Mouse (Mus musculus) limb, embryonic 11.5 days (tissue): ENCODE data around the gene Cpeb1. TPM values are rescaled to one million over a fixed set of nuclear protein-coding genes. Genes with fewer than 3 reads are reported as not detected.

Experiments
- ATAC-seq: fragments of 200-750 bp; cut with Nextera tagmentation; 2 replicates; pipeline ENCODE4 v1.8.0; 2017; ENCODE audit warnings: low read depth; ENCODE audit not compliant: insufficient number of reproducible peaks, low FRiP score, low TSS enrichment
- DNase-seq: peaks from one replicate; pipeline ENCODE4 v3.0.0-alpha.2; 2015; ENCODE audit warnings: low spot score
- H3K27ac ChIP-seq: fragments of 300-500 bp; sonication (generic); replicated peaks from 2 replicates; pipeline ENCODE4 v1.5.1; 2014; ENCODE audit warnings: low read depth, mild to moderate bottlenecking, low read length
- H3K27me3 ChIP-seq: fragments of 300-500 bp; sonication (generic); 2 replicates; pipeline ENCODE4 v1.6.1; 2014; ENCODE audit warnings: mild to moderate bottlenecking, low read length, mixed read lengths; ENCODE audit not compliant: control insufficient read depth, insufficient read depth
- H3K36me3 ChIP-seq: fragments of 300-500 bp; sonication (generic); 2 replicates; pipeline ENCODE4 v1.6.1; 2014; ENCODE audit warnings: mild to moderate bottlenecking, low read length, moderate library complexity, mixed read lengths; ENCODE audit not compliant: control insufficient read depth, insufficient read depth
- H3K4me1 ChIP-seq: fragments of 300-500 bp; sonication (generic); 2 replicates; pipeline ENCODE4 v1.6.1; 2014; ENCODE audit warnings: low read length, mixed read lengths; ENCODE audit not compliant: control insufficient read depth, insufficient read depth
- H3K4me2 ChIP-seq: fragments of 300-500 bp; sonication (generic); 2 replicates; pipeline ENCODE4 v1.6.1; 2014; ENCODE audit warnings: low read depth, mild to moderate bottlenecking, moderate library complexity; ENCODE audit not compliant: severe bottlenecking
- H3K4me3 ChIP-seq: fragments of 300-500 bp; sonication (generic); 2 replicates; pipeline ENCODE4 v1.5.1; 2014; ENCODE audit warnings: low read depth, low read length
- H3K9ac ChIP-seq: fragments of 300-500 bp; sonication (generic); 2 replicates; pipeline ENCODE4 v1.6.1; 2014; ENCODE audit warnings: mild to moderate bottlenecking, low read length
- H3K9me3 ChIP-seq: fragments of 300-500 bp; sonication (generic); 2 replicates; pipeline ENCODE4 v1.6.1; 2016; ENCODE audit warnings: low read length; ENCODE audit not compliant: control insufficient read depth
- WGBS: fragments of 180-500 bp; shearing (Covaris S2); extraction: QIAGEN DNeasy Blood & Tissue Kit; methylation state at CpG from one replicate; pipeline ENCODE4 v1.1.7; 2014; 5-methylcytosine and 5-hydroxymethylcytosine counted together
- polyA plus RNA-seq: library from polyadenylated mRNA; unstranded; fragments of >200 nt; fragmentation: Nextera tagmentation; extraction: Ambion mirVana; gene quantifications from 2 replicates; pipeline ENCODE4 v1.2.1, GENCODE M21; 2014

Gene Cpeb1
- polyA plus RNA-seq, 1 experiment from 2014 or later: 0.12 TPM

- peaks cover 11% of the 10 kb centered on the region for H3K4me1 ChIP-seq
- WGBS: 40% methylated on average over 8 of the region's 8 CpGs
- no peak overlapping the region for H3K27ac ChIP-seq
- peaks cover 34% of the 10 kb centered on the region for H3K36me3 ChIP-seq
- H3K9ac ChIP-seq: peak overlapping the region; percentile 99
- no peaks in the 10 kb centered on the region for H3K27me3 ChIP-seq
- H3K4me2 ChIP-seq: peak overlapping the region; percentile 93
- DNase-seq (no peak), ATAC-seq (no peak)
- no peaks in the 10 kb centered on the region for H3K9me3 ChIP-seq
- H3K4me3 ChIP-seq: peak overlapping the region; percentile 97
These were observed 111.9 kb downstream of the Cpeb1 start for GRCm38 (mm10) chr7:81343316-81343715.

DNA sequence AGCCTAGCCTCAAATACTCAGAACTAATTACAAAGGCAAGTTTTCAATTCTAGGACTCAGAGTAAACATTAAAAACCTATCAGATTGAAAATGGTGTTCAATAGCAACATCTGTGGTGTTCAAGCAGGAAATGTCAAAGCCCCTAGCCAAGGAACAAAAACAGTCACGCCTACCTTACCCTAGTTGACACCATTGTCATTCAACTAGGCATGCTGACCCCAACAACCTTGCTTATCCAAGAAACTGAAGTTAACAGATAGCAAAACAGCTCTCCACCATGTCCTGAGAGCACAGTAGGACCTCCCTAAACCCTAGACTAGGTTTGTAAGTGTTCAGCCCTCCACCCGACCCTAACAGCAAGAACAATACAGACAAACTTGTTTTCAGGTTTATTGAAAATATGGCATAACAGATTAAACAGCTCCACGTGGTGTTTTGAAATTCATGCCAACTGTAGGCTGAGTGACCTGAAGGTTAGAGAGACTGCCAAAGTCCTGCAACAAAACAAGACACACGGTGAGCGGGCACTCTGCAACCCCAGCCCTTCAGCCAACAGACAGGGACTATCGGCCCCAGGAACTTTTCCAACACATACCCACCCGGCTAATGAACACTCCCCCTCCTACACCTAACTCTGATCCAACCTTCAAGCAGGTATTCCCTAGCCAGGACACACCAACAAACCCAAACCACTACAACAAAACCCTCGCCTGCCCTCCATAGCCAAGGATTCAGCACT lies 112.7 kb downstream of the Cpeb1 start:
- peaks cover 11% of the 10 kb centered on the region for H3K4me1 ChIP-seq
- no peak for ATAC-seq
- peaks cover 36% of the 10 kb centered on the region for H3K36me3 ChIP-seq
- H3K9ac ChIP-seq: peak overlapping the region; percentile 40
- 75% methylated on average over 8 of the region's 8 CpGs for WGBS
- peak overlapping the region; percentile 93 for H3K4me2 ChIP-seq
- peak overlapping the region; percentile 97 for H3K4me3 ChIP-seq
- no peaks in the 10 kb centered on the region for H3K27me3 ChIP-seq
- no peaks in the 10 kb centered on the region for H3K9me3 ChIP-seq
- no peak for DNase-seq
- no peak overlapping the region for H3K27ac ChIP-seq

DNA sequence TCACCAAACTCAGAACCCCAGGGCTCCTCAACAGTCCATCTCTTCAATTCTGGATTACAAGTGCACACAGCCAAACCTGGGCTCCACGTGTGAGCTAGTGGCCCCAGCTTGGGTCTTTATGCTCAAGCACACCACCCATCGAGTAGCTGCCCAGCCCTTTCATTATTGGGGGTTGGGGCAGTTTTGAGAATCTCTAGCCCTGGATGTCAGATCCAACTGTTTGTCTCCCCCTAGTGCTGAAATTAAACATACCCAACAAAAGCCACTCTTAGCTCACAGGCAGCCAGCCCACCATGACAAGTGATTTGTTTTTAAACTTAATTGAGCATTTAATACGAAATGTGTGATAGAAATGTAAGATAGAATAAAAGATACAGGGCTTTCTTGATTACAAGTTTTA lies 113.7 kb downstream of the Cpeb1 start:
- no peaks in the 10 kb centered on the region for H3K27me3 ChIP-seq
- H3K9ac ChIP-seq: no peak overlapping the region
- peaks cover 11% of the 10 kb centered on the region for H3K4me1 ChIP-seq
- no peak overlapping the region for H3K4me2 ChIP-seq
- 63% methylated on average over 3 of the region's 3 CpGs for WGBS
- H3K36me3 ChIP-seq: peaks cover 36% of the 10 kb centered on the region
- H3K4me3 ChIP-seq: no peak overlapping the region
- no peaks in the 10 kb centered on the region for H3K9me3 ChIP-seq
- H3K27ac ChIP-seq: no peak overlapping the region
- no peak for ATAC-seq
- DNase-seq: no peak

- ATAC-seq: no peak
- 81% methylated on average over 4 of the region's 4 CpGs for WGBS
- peaks cover 11% of the 10 kb centered on the region for H3K4me1 ChIP-seq
These were observed 115.5 kb downstream of the Cpeb1 start for GRCm38 (mm10) chr7:81339783-81340182.

GRCm38 (mm10) chr7:81338522-81338873 lies 116.8 kb downstream of the Cpeb1 start:
- no peak for ATAC-seq
- Histone ChIP-seq H3K27ac (no peak overlapping the region), H3K4me2 (no peak overlapping the region), H3K36me3 (peaks cover 34% of the 10 kb centered on the region), H3K4me1 (peaks cover 7% of the 10 kb centered on the region), H3K27me3 (no peaks in the 10 kb centered on the region), H3K9me3 (no peaks in the 10 kb centered on the region), H3K4me3 (no peak overlapping the region), H3K9ac (no peak overlapping the region)
- WGBS: 87% methylated on average over 3 of the region's 3 CpGs
- no peak for DNase-seq

More at GRCm38 (mm10) chr7:81339783-81340182, 115.5 kb downstream of the Cpeb1 start:
- H3K4me3 ChIP-seq: no peak overlapping the region
- no peak overlapping the region for H3K27ac ChIP-seq
- H3K27me3 ChIP-seq: no peaks in the 10 kb centered on the region
- H3K36me3 ChIP-seq: peaks cover 38% of the 10 kb centered on the region
- peak; percentile 83 for DNase-seq
- H3K4me2 ChIP-seq: no peak overlapping the region
- no peaks in the 10 kb centered on the region for H3K9me3 ChIP-seq
- H3K9ac ChIP-seq: no peak overlapping the region

DNA sequence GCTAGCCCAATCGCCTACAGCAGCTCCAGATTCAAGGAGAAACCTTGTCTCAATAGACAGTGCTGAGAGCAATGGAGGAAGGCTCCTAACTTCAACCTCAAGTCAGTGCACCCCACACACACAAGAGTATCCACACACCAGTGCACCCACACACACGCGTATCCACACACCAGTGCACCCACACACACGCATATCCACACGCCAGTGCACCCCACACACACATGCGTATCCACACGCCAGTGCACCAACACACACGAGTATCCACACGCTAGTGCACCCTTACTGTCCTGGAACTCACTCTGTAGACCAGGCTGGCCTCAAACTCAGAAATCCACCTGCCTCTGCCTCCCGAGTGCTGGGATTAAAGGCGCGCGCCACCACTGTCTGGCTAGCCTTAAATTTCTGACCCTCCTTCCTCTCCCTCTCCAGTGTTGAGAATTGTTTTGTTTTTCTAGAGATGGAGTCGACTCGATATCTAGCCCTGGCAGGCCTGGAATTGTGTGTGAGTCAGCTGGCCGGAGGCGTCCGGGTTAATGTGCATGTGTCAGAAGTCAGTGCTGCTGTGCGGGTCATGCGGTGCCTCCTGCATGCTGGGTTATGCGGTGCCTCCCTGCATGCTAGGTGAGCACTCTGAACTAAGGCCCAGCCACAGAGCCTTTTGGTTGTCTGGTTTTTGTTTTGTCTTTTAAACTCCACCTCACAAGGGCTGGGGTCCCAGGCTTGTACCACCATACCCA lies 117.3 kb downstream of the Cpeb1 start:
- Histone ChIP-seq H3K27ac (no peak overlapping the region), H3K9me3 (no peaks in the 10 kb centered on the region), H3K9ac (no peak overlapping the region), H3K27me3 (no peaks in the 10 kb centered on the region), H3K36me3 (peaks cover 30% of the 10 kb centered on the region), H3K4me3 (no peak overlapping the region), H3K4me2 (no peak overlapping the region), H3K4me1 (peaks cover 3% of the 10 kb centered on the region)
- no peak for DNase-seq
- 93% methylated on average over 21 of the region's 21 CpGs for WGBS
- no peak for ATAC-seq

- DNase-seq (peak; percentile 83), ATAC-seq (no peak)
- WGBS: 51% methylated on average over 8 of the region's 8 CpGs
- Histone ChIP-seq H3K27ac (no peak overlapping the region), H3K9me3 (no peaks in the 10 kb centered on the region), H3K4me1 (no peaks in the 10 kb centered on the region), H3K4me3 (no peak overlapping the region), H3K4me2 (no peak overlapping the region), H3K27me3 (no peaks in the 10 kb centered on the region), H3K9ac (no peak overlapping the region), H3K36me3 (peaks cover 22% of the 10 kb centered on the region; the same call in 1 of the 2 replicates)
These were observed 118.9 kb downstream of the Cpeb1 start for GRCm38 (mm10) chr7:81336432-81336786.

DNA sequence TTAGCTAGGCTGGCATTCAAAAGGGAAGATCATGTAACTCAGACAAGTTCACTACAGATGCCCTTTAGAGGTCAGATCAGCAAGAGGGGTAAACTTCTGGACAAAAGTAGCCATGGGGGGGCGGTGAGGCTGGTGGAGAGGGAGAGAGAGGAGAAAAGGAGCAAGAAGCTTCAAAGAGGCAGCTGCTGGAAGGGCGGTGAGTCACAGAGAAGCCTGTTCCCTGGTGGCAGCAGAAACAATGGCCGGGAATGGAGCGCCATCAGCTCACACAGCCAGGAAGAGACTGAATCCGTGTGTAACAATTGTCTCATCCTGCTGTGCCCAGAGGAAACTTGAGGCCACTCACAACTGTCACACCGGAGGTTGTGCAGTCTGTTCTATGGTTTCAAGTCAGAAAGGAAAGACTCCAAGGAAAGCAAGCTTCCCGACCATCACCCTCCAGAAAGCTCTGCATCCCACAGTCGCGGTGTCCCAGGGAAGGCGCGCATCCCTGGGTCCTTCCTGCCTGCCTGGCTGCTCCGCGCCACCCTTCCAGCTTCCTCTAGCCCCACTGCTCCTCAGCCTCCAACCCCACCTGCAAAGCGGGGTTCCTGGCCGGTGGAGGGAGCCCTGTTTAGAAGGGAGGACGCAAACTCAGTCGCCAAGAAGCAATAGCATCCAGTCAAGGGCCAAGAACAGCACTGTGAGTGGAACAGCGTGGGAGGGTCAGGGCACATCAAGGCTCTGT lies 119.4 kb downstream of the Cpeb1 start:
- DNase-seq (no peak), ATAC-seq (no peak)
- H3K27me3 ChIP-seq: no peaks in the 10 kb centered on the region
- no peaks in the 10 kb centered on the region for H3K9me3 ChIP-seq
- H3K9ac ChIP-seq: no peak overlapping the region
- no peak overlapping the region for H3K27ac ChIP-seq
- H3K4me2 ChIP-seq: no peak overlapping the region
- H3K36me3 ChIP-seq: peaks cover 19% of the 10 kb centered on the region; the same call in 1 of the 2 replicates
- no peak overlapping the region for H3K4me3 ChIP-seq
- no peaks in the 10 kb centered on the region for H3K4me1 ChIP-seq
- WGBS: 85% methylated on average over 18 of the region's 18 CpGs
